ENCODE assay signal across 8 mouse cellular contexts in the genomic region with DNA sequence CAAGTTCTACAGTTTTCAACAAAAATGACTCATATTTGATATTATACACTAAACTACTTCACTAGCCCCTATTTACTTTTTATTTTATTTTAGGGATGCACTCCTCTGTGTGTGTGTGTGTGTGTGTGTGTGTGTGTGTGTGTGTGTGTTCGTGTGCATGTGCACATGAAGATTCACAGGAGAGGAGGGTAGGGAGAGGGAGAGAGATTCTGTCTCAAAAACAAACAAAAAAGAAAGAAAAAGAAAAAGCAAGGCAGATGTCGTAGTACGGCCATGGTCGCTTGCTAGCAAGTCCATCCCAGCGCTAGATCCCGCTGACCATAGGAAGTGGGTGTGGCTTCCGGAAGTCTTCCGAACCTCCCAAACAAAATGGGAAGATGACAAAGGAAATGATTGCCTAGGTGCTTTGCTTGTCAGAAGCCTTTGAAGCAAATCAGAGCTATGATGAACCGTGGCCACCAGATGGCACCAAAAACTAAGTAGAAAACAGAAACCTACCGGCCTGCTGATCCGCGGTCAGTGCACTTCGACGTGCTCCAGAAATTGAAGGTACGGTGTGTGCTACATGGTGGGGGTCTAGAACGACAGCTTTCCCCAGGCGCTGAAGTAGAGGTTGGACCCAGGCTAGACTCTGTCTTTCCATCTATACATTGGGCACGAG. TPM values are rescaled to one million over a fixed set of nuclear protein-coding genes. Genes with fewer than 3 reads are reported as not detected.
DNase-seq lines count a peak whose midpoint lies in the region; ATAC-seq and TF ChIP-seq lines count a peak whose summit lies in the region.

No protein-coding gene starts in this region.

- no peaks in the 10 kb centered on the region for H3K4me1 ChIP-seq in heart, embryonic 11.5 days (ENCODE audit: control insufficient read depth, insufficient read depth, low read length)
- H3K4me1 ChIP-seq in kidney, embryonic 15.5 days, result peaks cover 15% of the 10 kb centered on the region

- peak; percentile 82 for DNase-seq in CD4-positive helper T cell, adult 2 months (ENCODE audit: low read depth, low spot score)
- DNase-seq in brain, embryonic 14.5 days (ENCODE audit: low read depth), result peak; percentile 96
- DNase-seq in liver, result peak; percentile 80
- peak; percentile 37 to 62 for DNase-seq in monocyte, adult 2 months (ENCODE audit: low read depth in 1 of 2, low spot score in 2 of 2)
- peak; percentile 55 to 78 for DNase-seq in spleen, postnatal 14 days (ENCODE audit: low spot score in 2 of 2)

- no peak overlapping the region for H3K27ac ChIP-seq in heart, embryonic 11.5 days (ENCODE audit: low read depth, low read length)
- H3K27ac ChIP-seq in kidney, embryonic 15.5 days, result no peak overlapping the region

- no peaks in the 10 kb centered on the region for H3K27me3 ChIP-seq in heart, embryonic 11.5 days (ENCODE audit: control insufficient read depth, insufficient read depth, low read length)
- peaks cover 5% of the 10 kb centered on the region; the same call in 1 of the 2 replicates for H3K27me3 ChIP-seq in kidney, embryonic 15.5 days

- no peaks in the 10 kb centered on the region for H3K36me3 ChIP-seq in heart, embryonic 11.5 days (ENCODE audit: control insufficient read depth, insufficient read depth, low read length)
- H3K36me3 ChIP-seq in kidney, embryonic 15.5 days, result no peaks in the 10 kb centered on the region

- TF ChIP-seq POLR2A in brain, embryonic 14.5 days (IDR thresholded peaks at IDR 0.05; ENCODE audit: borderline replicate concordance, extremely low read depth, insufficient read depth, insufficient read length, poor library complexity, severe bottlenecking), result no peak

- peak overlapping the region; percentile 49 for H3K4me2 ChIP-seq in heart, embryonic 11.5 days
- H3K4me2 ChIP-seq in kidney, embryonic 15.5 days, result peak overlapping the region; percentile 54

- ATAC-seq in erythroblast, adult 5-6 weeks (replicated peaks; ENCODE audit: low FRiP score, poor library complexity, severe bottlenecking), result peak; percentile 89
- 0 out of 2 replicates have a peak, but pooled peaks have one; percentile 25 for ATAC-seq in heart, embryonic 11.5 days (replicated peaks; ENCODE audit: insufficient number of reproducible peaks, low FRiP score, low TSS enrichment)
- ATAC-seq in kidney, embryonic 15.5 days (replicated peaks; ENCODE audit: low FRiP score), result peak; percentile 41

- H3K9ac ChIP-seq in heart, embryonic 11.5 days (ENCODE audit: low read depth, low read length), result 0 out of 2 replicates have a peak overlapping the region, but pooled peaks have one; percentile 16
- no peak overlapping the region for H3K9ac ChIP-seq in kidney, embryonic 15.5 days

- peak; percentile 80 for TF ChIP-seq CTCF in brain, embryonic 14.5 days (IDR thresholded peaks at IDR 0.05; ENCODE audit: borderline replicate concordance, extremely low read depth, insufficient read depth, insufficient read length)

- WGBS in heart, embryonic 11.5 days (ENCODE audit: insufficient replicate concordance), result 3% methylated on average over 18 of the region's 18 CpGs
- 2% methylated on average over 18 of the region's 18 CpGs for WGBS in kidney, embryonic 15.5 days

- no peak overlapping the region for H3K4me3 ChIP-seq in heart, embryonic 11.5 days (ENCODE audit: low read depth, low read length)
- H3K4me3 ChIP-seq in kidney, embryonic 15.5 days (replicated peaks), result peak overlapping the region; percentile 21

- no peaks in the 10 kb centered on the region for H3K9me3 ChIP-seq in heart, embryonic 11.5 days (replicated peaks; ENCODE audit: control insufficient read depth, low read length)
- H3K9me3 ChIP-seq in kidney, embryonic 15.5 days (replicated peaks), result no peaks in the 10 kb centered on the region

RNA-seq across cellular contexts. Expression of a gene that starts 20.1 kb away (rescaled TPM):
- polyA plus RNA-seq in brain, embryonic 14.5 days (2012; rRNA removed), result 0.08 and 0.19 TPM in 2 replicates
- total RNA-seq in erythroblast, adult 5-6 weeks (2015; ENCODE audit: low replicate concordance), result 0.58 and 4.2 TPM in 2 replicates
- total RNA-seq in erythroblast, adult 5-6 weeks (2017; ENCODE audit: low replicate concordance), result 1.5 and 5.1 TPM in 2 replicates
- polyA plus RNA-seq in heart, embryonic 11.5 days (2014; fragmentation: Nextera tagmentation; extraction: Ambion mirVana), result 0.17 TPM in 1 of 2 replicates, not detected in the other
- polyA plus RNA-seq in kidney, embryonic 15.5 days (2015; fragmentation: Nextera tagmentation; extraction: Ambion mirVana), result 0.27 and 0.35 TPM in 2 replicates

RNA-seq across cellular contexts. Expression of a gene that starts 36.6 kb away (rescaled TPM):
- polyA plus RNA-seq in brain, embryonic 14.5 days (2012; rRNA removed), result 48.5 and 52.2 TPM in 2 replicates
- 10.0 and 16.3 TPM in 2 replicates for total RNA-seq in erythroblast, adult 5-6 weeks (2015; ENCODE audit: low replicate concordance)
- total RNA-seq in erythroblast, adult 5-6 weeks (2017; ENCODE audit: low replicate concordance), result 9.4 and 9.8 TPM in 2 replicates
- polyA plus RNA-seq in heart, embryonic 11.5 days (2014; fragmentation: Nextera tagmentation; extraction: Ambion mirVana), result 68.3 and 68.8 TPM in 2 replicates
- polyA plus RNA-seq in kidney, embryonic 15.5 days (2015; fragmentation: Nextera tagmentation; extraction: Ambion mirVana), result 69.8 and 74.6 TPM in 2 replicates

Comparison
In these comparisons a context has a peak if more than half of its experiments do, and no peak if none do; other contexts are left out.
1. ATAC-seq: peak in every context shown above with its lines; median percentile 89 in erythroblast, adult 5-6 weeks; 41 in kidney, embryonic 15.5 days; 25 in heart, embryonic 11.5 days.